Mouse (Mus musculus) gastrocnemius, postnatal 25 days (tissue): ENCODE data around the gene Tspan32. TPM values are rescaled to one million over a fixed set of nuclear protein-coding genes. Genes with fewer than 3 reads are reported as not detected.
A peak's percentile ranks its signal among the peaks of the same experiment; 100 is the strongest.

Experiments
- DNase-seq: peaks from one replicate; pipeline ENCODE4 v3.0.0; 2022
- total RNA-seq, 2 experiments: library from RNA; stranded (reverse); gene quantifications; 1 replicate in 1 of 2; 2 replicates in 1 of 2; pipeline ENCODE4 v1.2.3; 2021

Gene Tspan32
- total RNA-seq, 2 experiments from 2014 or later: 0.23 to 0.27 TPM

- DNase-seq: no peak
Measured at GRCm38 (mm10) chr7:143033581-143033980, 28.7 kb downstream of the Tspan32 start.

GRCm38 (mm10) chr7:143034112-143034511, 29.3 kb downstream of the Tspan32 start:
- DNase-seq: no peak

- no peak for DNase-seq
Measured at GRCm38 (mm10) chr7:143034519-143035450, 29.9 kb downstream of the Tspan32 start.

- DNase-seq: no peak
Measured at GRCm38 (mm10) chr7:143036787-143037186, 31.9 kb downstream of the Tspan32 start.

GRCm38 (mm10) chr7:143037306-143037705, 32.5 kb downstream of the Tspan32 start:
- DNase-seq: no peak

- no peak for DNase-seq
Measured at GRCm38 (mm10) chr7:143038174-143038931, 33.5 kb downstream of the Tspan32 start.

GRCm38 (mm10) chr7:143040561-143040960, 35.7 kb downstream of the Tspan32 start:
- DNase-seq: no peak

- DNase-seq: no peak
Measured at GRCm38 (mm10) chr7:143041138-143041822, 36.4 kb downstream of the Tspan32 start.

- DNase-seq: peak; percentile 62
Measured at GRCm38 (mm10) chr7:143042089-143042488, 37.2 kb downstream of the Tspan32 start.

- DNase-seq: no peak
Measured at GRCm38 (mm10) chr7:143042897-143043300, 38.1 kb downstream of the Tspan32 start.

- DNase-seq: no peak
Measured at GRCm38 (mm10) chr7:143044049-143044825, 39.4 kb downstream of the Tspan32 start.

GRCm38 (mm10) chr7:143044826-143045206, 40.0 kb downstream of the Tspan32 start:
- no peak for DNase-seq

GRCm38 (mm10) chr7:143046358-143046757, 41.5 kb downstream of the Tspan32 start:
- no peak for DNase-seq

GRCm38 (mm10) chr7:143049331-143049730, 44.5 kb downstream of the Tspan32 start:
- no peak for DNase-seq

- DNase-seq: no peak
Measured at GRCm38 (mm10) chr7:143049841-143050816, 45.3 kb downstream of the Tspan32 start.

- no peak for DNase-seq
Measured at GRCm38 (mm10) chr7:143051316-143051715, 46.5 kb downstream of the Tspan32 start.

GRCm38 (mm10) chr7:143052626-143053007, 47.8 kb downstream of the Tspan32 start, which contains the start of gene Cd81:
Gene Cd81 (plus strand): TSS chr7:143052739.
- DNase-seq: peak; percentile 87

GRCm38 (mm10) chr7:143053008-143053899, 48.4 kb downstream of the Tspan32 start:
- peak; percentile 69 for DNase-seq

- no peak for DNase-seq
Measured at GRCm38 (mm10) chr7:143053961-143054611, 49.2 kb downstream of the Tspan32 start.
